Mouse (Mus musculus): ENCODE data around the gene Spint2. TPM values are rescaled to one million over a fixed set of nuclear protein-coding genes. Genes with fewer than 3 reads are reported as not detected.
A peak's percentile ranks its signal among the peaks of the same experiment; 100 is the strongest.

Gene Spint2
- total RNA-seq (2021): 10 to 100 TPM; 46.1 to 85.1 TPM
- long read RNA-seq, experiment 1, transcript Spint2-202 (6 exons, 1,211 nt): major isoform, 62 of 69 reads
- long read RNA-seq, experiment 1, partial matches to known transcripts: 2 of 69 reads
- long read RNA-seq, experiment 1, other reads (novel, unspliced or antisense): 2 of 69 reads
- long read RNA-seq, experiment 2, transcript Spint2-202 (6 exons, 1,211 nt): major isoform, 87 of 112 reads
- long read RNA-seq, experiment 2, transcript Spint2-201 (7 exons, 1,384 nt): minor isoform, 8 of 112 reads
- long read RNA-seq, experiment 2, partial matches to known transcripts: 7 of 112 reads
- long read RNA-seq, experiment 2, other reads (novel, unspliced or antisense): 10 of 112 reads

DNA sequence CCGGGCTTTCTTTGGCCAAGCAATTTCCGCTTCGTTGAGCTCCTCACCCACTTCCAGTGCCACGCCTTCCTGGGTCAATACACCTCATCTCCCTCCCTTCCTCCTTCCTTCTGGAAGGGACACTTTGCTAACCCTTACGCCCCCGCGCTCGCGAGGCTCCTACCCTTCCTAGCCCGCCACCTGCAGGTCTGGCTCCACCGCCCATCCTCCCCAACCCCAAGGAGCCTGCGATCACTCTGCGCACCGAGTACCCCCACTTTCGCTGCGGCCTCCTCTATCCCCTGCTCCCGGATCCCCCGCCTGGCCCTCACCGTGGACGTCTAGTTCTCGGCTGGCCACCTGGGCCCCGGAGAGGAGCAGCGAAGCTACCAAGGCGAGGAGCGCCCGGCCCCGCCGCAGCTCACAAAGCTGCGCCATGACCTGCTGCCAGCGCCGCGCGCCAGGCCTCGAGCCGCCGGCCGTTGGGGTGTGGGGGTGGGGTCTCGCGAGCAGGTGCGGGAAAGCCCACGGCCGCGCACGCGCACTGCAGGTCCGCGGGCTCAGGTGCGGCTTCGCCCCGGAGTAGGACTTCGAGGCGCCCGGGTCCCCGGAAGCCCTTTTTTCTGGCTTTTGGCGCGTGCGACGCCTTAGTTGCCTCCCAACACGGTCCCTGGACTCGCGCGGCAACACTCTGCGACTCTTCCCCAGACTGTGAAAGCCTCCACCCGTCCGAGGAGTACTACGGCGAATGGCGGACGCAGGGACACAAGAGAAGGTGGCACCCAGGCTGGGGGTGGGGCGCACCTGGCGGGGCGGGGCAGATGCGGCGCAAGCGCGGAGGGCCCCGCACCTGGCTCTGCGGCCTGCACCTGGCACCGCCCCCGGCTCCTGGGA lies at the start of gene Spint2:
Gene Spint2, minus strand, starts transcription at position 712 of the 873 bp plus-strand sequence.
- peak; percentile 28 to 29 for DNase-seq (ENCODE audit: low spot score in 2 of 2)

DNA sequence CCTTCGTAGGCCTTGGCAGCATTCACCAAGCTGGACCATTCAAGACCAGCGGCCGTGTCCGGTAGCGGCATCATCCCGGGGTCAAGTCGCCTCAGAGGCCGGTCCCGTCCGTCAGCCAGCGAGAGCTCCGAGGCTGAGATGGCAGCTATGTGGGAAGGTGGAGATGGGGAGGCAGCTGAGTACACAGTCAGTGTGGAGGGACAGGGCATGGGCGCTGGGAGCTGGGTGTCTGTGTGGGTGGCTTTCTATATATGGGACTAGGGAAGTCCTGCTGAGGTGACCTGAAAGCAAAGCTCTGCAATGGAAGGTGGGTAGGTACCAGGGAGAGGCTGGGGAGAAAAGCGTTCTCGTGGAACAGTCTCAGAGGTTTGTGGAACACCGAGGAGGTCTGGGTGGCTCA lies 47.3 kb upstream of the Spint2 start:
- no peak for DNase-seq (ENCODE audit: low spot score in 2 of 2)

DNA sequence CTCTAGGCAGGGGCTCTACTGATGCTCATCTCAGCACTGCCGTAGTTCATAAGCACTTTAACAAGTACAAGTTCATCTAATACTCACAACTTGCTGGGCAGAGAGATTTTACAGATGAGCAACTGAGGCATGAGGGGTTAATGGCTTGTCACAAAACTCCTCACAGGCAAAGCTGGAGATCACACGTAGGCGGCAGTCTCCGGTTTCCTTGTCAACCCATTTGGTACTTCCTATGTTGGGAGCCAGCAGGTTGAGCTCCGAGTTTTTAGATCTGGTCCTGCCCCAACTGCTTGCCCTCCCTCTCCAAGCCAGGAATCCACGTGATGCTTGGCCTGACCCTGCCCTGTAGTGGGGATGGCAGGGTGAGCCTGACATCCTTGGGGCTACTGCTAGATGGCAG lies 45.4 kb upstream of the Spint2 start:
- DNase-seq (ENCODE audit: low spot score in 2 of 2): no peak

DNA sequence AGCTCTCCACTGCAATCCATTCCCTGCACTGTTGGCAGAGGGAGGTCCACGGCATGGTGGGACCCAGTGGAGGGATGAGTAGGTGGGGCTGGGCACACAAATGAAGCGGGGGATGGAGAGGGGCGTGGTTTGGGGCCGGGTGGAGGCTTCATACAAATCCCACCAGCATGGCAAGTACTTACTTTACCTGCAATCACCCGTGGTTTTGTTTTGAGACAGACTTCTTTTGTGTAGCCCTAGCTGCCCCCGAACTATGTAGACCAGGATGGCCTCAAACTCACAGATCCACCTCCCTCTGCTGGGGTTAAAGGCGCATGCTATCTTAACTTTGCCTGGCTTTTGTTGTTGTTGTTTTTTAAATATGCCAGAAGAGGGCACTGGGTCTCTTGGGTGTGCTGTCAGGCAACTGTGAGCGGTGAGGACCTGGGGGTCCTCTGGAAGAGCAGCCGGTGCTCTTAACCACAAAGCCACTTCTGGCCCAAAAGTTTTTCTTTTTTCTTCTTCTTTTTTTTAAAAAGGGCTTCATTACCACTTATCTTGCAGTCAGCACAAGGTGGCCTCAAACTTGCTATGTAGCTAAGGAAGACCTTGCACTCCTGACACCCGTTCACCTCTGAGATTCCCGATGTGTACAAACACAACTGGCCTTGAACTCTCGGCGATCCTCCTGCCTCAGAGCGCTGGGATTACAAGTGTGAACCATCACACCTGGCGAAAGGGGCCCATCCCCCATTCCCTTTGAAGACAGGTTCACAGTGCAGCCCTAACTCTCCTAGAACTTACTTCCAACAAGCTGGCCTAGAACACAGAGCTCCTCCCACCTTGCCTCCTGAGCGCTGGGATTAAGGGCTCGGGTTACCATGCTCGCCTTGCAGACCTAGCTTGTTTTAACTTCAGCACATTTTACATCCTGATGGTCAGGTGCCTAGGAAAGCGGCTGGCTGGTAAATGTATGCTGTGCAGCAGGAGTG lies 37.9 kb upstream of the Spint2 start:
- no peak for DNase-seq (ENCODE audit: low spot score in 2 of 2)

DNA sequence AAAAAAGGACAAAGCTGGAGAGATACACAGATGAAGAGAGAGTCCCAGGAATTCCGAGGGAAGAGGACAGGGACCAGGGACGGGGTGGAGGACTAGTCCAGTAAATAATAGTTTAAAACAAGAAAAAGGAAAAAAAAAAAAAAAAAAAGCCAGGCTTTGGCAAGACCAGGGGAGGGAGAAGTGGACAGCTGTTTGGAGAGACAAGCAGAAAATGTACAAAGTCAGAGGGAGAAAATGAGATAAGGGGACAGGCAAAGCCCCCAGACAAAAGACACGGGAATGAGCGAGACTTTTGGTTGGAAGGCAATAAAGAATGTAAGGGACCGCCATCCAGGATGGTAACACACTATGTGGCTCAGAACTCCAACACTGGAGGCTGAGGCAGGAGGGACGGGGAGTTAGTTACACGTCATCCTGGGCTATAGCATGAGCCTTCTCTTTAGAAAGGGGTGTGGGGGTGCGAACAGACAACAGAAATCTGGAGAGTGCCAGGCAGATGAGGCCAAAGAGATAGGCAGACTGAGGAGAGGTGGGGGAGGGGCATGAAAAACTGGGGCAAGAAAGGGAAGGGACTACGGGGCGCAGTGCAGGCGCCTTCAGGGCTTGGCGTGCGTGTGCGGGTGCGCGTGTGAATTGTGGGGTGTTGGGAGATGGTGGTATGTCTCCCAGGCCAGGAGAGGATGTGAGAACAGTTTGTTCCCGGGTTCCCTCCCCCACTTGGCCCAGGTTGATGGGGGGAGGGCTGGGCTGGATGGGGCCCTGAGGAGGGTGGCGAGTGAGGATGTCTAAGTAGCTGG lies 36.6 kb upstream of the Spint2 start:
- DNase-seq (ENCODE audit: low spot score in 2 of 2): no peak

DNA sequence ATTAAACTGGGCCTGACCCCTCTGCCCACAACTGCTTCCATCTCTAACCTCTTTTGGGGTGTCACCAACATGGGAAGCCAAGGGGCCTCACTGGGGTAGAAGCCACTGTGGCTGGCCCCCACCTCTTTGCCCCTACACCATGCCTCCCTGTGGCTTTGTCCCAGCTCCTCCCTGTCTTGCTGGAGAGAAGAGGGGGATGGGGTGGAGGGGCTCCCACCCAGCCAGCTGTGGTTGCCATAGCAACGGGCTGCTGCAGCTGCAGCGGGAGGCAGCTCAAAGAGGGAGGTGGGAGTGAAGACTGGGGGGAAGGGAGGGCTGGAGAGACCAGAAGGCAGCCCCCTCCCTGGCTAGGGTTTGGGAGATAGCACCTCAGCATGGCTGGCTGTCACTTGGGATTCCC lies 35.8 kb upstream of the Spint2 start:
- no peak for DNase-seq (ENCODE audit: low spot score in 2 of 2)

DNA sequence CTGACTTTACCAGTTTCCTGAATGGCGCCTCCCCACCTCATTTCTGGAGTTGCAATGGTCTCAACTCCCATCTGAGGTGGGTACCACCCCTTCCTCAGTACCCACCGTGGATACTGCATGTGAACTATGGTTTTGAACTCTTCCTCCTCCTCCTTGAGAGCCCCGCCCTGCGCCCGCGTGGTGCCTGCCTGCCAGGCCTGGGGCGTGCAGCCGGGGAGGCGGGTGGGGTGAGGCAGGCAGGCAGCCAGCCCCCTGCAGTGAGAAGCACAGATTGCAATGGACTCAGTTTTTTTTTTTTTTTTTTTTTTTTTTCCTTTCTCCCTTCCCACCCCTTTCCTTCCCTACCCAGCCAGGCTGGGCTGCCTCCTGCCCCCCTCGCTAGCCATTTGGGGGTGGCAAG lies 35.3 kb upstream of the Spint2 start:
- no peak for DNase-seq (ENCODE audit: low spot score in 2 of 2)

DNA sequence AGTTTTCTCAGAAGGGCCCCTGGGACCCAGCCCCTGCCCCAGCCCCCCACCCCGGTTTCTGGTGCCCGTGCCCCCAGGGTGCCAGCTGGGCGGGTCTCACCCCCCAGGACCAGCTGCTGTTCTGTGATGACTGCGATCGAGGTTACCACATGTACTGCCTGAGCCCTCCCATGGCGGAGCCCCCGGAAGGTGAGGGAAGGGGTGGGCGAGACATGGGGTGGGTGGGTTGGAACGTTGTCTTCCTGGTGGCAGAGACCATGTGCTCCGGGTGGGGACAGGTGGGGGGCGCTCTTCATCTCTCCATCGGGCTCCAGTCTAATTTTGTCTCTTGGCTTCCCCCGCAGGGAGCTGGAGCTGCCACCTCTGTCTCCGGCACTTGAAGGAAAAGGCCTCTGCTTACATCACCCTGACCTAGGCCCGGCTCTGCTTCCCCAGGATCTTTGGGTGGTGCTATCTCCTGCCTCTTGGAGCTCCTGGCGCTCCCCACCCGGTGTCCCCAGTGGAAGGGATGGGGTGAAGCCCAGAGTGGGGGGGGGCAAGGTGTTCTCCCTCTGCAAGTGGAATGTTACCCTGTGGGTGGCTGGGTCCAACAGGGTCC lies 34.5 kb upstream of the Spint2 start:
- no peak for DNase-seq (ENCODE audit: low spot score in 2 of 2)

DNA sequence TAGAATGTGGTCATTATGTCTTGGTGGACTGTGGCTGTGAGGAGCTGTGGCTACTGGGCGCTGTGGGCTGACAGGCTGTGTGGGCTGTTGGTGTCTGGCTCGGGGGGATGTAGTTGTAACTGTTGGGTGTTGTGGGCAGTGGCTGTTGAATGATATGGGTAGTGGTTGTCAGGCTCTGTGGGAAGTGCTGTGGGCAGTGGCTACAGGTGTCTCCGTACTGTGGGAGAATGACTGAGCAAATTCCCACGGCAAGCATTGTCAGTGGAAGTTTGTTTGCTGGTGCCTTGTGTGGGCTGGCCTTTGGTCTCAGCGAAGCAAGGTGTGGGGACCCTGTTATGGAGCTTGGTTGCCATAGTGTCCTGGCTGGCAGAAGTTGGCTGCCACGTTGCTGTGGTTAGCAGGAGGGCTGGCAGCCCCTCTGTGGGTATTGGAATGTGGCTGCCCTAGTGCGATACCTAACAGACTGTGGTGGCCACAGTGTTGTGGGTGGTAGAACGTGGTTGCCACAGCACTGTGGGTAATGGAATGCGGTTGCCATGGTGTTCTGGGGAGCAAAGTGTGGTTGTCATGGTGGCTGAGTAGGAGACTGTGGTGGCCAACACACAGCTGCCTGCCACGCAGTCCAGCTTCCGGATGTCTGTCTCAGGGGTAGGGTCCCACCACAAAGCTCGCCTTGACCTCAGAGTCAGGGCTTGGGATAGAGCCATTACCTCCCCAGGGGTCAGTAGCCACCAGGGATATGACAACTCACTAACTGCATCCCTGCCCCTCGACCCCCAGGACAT lies 33.3 kb upstream of the Spint2 start:
- DNase-seq (ENCODE audit: low spot score in 2 of 2): no peak

DNA sequence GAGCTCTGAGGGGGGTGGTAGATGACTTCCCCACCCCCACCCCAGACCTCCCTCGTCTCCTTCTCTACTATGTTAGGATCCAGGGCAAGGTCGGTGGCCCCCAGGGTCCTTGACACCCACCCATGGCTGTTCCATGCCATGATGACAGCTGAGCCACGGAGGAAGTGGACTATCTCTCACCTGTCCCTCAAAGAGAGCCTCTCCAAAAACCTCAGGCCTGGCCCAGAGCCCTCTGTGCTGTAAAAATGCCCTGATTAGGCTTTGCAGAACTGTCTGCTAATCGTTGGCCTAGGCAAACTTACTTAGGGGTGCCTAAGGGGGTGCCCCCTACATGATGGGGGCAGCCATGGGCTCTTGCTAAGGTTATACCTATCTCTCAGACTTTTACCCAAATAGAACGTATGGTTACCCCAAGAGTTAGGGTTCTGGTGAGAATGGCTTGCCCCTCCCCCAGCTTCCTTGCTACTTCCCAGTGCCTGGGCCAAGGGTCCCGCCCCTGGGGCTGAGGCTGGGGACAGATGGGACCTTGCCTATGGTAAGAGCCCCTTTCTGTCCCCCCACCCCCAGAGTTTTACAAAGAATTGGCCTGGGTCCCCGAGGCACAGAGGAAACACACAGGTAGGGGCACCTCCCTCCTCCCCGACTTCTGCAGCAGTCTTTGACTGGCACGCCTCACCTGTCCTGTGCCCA lies 32.0 kb upstream of the Spint2 start:
- no peak for DNase-seq (ENCODE audit: low spot score in 2 of 2)

DNA sequence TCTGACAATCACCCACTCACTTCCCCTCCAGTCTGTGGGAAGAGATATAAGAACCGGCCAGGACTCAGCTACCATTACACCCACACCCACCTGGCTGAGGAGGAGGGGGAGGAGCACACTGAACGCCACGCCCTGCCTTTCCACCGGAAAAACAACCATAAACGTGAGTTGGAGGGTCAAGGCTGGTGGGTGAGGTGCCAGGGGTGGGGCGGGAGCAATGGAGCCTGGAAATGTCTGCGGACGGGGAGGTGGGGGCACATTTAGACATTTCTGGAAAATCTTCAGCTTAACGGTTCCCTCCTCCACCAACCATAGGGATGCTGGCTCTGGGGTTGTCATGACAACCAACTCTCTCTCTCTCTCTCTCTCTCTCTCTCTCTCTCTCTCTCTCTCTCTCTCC lies 31.3 kb upstream of the Spint2 start:
- DNase-seq (ENCODE audit: low spot score in 2 of 2): no peak

DNA sequence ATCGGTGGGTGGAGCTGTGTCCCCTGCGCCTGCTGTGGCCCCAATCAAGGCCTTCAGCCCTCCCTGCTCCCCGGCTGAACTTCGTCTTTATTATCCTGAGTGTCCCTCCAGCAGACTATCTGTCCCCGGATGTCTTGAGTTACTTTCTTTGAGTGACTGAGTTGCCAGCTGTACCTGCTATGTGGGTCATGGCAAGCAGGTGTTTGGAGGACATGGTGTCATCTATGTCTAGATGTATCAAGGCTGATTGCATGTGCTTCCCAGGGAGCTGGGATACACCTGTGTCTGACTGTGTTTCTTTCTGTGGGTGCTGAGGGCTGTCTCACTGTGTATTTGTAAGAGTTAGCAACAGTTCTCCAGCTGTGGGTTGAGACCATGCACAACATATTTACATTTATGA lies 28.0 kb upstream of the Spint2 start:
- no peak for DNase-seq (ENCODE audit: low spot score in 2 of 2)

DNA sequence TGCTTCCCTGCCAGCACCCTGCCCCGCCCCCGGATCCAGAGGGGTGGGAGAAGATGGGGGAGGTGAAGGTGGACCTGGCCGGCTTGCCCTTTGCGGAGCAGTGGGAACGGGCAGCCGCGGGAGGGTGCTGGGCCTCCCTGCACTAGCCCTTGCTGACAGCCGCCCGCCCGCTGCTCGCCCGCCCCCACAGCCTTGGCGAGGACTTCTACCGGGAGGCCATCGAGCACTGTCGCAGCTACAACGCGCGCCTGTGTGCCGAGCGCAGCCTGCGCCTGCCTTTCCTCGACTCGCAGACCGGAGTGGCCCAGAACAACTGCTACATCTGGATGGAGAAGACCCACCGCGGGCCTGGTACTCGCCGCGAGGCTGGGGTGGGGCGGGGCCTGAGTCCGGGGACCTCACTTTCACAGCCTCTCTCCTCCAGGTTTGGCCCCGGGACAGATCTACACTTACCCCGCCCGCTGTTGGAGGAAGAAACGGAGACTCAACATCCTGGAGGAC lies 27.6 kb upstream of the Spint2 start:
- DNase-seq (ENCODE audit: low spot score in 2 of 2): no peak

DNA sequence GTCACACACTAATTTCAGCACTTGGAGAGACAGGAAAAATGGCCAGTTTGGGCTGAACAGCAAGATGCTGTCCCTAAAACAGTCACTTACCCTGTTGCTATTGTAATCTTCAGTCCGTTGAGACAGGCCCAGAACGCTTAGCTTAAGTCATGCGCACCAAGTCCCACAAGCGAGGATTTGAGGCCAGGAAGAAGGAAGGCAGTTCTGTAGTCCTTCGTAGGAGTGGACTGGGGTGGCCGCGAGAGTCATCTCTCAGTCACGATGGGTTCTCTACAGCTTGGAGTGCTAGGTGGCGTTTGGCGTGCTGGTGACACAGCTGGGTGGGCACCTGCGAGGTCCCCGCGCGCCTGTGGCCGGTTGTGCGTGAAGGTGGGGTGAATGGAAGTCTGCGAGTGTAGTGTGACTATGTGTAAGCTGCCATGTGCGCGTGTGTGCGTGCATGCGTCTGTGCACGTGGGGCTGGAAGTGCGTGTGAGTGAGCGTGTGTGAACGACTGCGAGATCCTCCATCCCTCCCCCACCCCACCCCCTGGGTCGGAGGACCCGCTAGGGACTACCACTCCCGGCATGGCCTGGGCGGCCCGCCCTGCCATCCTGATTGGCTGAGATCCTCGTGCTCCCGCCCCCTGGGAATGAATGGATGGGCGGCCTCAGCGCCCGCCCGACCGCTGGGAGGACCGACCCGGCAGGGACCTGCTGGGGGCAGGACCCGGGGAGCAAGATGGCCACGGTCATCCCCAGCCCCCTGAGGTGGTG lies 25.8 kb upstream of the Spint2 start:
- DNase-seq (ENCODE audit: low spot score in 2 of 2): peak; percentile 83 to 84

DNA sequence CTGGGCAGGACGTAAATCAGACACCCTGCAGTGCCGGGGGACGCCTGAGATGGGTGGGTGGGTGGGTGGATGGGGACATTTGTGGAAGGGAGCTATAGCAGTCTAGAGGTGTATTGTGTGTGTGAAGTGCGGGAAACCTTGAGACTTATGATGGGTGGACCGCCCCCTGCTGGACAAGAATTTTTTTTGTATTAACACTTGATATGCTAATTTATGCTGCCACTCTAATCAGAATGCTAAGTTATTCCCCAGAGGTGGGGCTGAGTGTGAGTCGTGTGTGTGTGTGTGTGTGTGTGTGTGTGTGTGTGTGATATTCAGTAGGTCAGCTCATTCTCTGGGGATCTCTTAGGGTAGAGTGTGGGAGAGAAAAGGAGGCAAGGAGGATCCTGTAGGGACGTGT lies 24.9 kb upstream of the Spint2 start:
- no peak for DNase-seq (ENCODE audit: low spot score in 2 of 2)

DNA sequence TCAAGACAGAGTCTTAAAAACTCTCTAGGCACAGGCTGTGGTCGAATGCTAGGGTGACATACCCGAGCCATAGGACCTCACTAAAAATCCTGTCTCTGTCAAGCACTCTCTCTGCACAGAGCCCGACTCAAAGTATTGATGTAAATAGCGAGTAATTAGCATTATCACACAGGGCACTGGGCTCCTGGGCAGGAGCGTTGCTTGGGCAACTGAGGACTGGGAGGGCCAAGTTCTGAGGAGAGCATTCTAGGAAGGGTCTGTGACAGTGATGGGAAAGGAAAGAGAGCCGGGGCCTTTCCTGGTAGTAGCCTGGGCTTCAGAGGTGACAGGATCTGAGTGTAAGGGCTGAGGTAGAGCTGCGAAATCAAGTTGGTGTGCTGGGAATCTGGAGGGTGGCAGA lies 24.4 kb upstream of the Spint2 start:
- DNase-seq (ENCODE audit: low spot score in 2 of 2): no peak

DNA sequence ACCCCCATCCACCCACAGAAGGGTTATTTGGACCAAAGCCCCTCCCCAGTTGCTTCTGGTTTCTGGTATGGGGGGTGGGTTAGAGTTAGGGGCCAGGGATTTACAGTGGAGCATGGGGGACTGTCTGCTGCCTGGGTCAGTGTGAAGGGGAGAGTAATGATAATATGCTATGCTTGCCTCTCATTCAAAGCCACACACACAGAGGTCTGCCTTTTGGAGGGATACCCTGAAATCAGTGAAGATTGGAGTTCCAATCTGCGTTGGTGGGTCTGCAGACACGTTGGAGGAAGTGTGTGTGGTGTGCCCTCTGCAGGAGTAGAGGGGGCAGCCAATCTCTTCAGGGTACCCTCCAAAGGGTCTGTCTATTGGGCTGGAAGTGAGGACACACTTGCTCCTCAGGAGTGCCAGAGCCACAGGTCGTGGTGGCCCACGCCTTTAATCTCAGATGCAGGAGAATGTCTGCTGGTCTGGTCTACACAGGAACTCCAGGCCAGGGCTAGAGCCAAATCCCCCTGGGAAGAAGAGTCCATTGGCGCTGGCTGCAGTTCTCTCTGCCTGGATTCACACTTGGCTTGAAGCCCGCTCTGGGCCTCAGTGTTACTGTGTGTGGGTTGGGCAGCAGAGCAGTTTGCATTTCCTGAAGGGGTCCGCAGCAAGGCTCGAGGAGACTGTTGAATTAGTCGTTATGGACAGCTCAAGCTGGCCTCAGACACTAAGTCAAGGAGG lies 23.7 kb upstream of the Spint2 start:
- no peak for DNase-seq (ENCODE audit: low spot score in 2 of 2)

All from adrenal gland, postnatal 4 days (tissue).